Mouse (Mus musculus) heart, postnatal 25 days (tissue): ENCODE results near the gene Hmbs. TPM values are rescaled to one million over a fixed set of nuclear protein-coding genes. Genes with fewer than 3 reads are reported as not detected.
"Not testable (repeated sequence)": the region's sequence is repeated elsewhere in the genome, so short reads cannot be mapped to it uniquely, and the experiment has no call there.

ENCODE experiments used
- DNase-seq: peaks from one replicate; pipeline ENCODE4 v3.0.0; 2022; ENCODE audit warnings: low spot score
- intact Hi-C: fragments of 180-260 bp; cut with DNase I; formaldehyde crosslinking; loops from one replicate; pipeline ENCODE4 v1.15.1; 2025
- microRNA-seq: library from miRNA; unstranded; fragments of <30 nt; microRNA quantifications from one replicate; pipeline ENCODE4 v1.2.0, GENCODE M21; 2022
- total RNA-seq, 2 experiments: library from RNA; stranded (reverse); gene quantifications; 2 replicates each; pipeline ENCODE4 v1.2.3; 2021

The Hmbs gene
- total RNA-seq, 2 experiments from 2014 or later = 46.3 to 47.0 TPM

- intact Hi-C loops = no loop called here
- no peak for DNase-seq
Measured at GRCm38 (mm10) chr9:44307248-44307647, 36.8 kb downstream of the Hmbs start.

DNA sequence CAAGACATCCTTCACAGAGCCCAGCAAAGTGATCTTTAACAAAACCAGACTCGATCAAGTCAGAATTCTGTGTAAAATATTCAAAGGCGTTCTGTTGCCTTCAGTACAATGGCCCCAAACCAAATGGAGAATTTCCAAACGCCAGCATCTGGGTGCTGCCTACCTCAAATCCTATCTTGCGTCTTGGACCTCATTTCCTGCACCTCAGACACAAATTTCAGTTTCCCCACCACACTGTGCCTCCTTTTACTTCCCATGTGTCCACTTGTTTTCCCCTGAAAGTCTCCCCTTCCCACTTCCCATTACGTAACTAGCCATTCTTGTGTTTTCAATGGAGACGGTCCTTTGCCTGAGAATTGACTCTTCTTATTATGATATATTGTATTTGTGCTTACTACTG is 37.5 kb downstream of the Hmbs start:
- intact Hi-C loops = no loop called here

GRCm38 (mm10) chr9:44305466-44306079 is 38.5 kb downstream of the Hmbs start, which contains the start of gene Hinfp:
Gene Hinfp (minus strand): TSS chr9:44305671.
- intact Hi-C loops = loop anchor here (2.0 kb wide), 1 partner anchor 21 kb away; the partner anchor contains the start of gene Dpagt1
- peak; percentile 99 for DNase-seq

More for the DNA sequence above, 37.5 kb downstream of the Hmbs start:
- DNase-seq = no peak

GRCm38 (mm10) chr9:44300001-44300400 is 44.0 kb downstream of the Hmbs start:
- DNase-seq, intact Hi-C loops: not testable (repeated sequence)

GRCm38 (mm10) chr9:44292490-44292889 is 51.5 kb downstream of the Hmbs start:
- DNase-seq = no peak
- intact Hi-C loops = loop anchor here (5.0 kb wide), 2 partner anchors 45 to 95 kb away; no protein-coding TSS in a partner anchor

- intact Hi-C loops = no loop called here
- DNase-seq = no peak
Measured at GRCm38 (mm10) chr9:44288959-44289291, 55.1 kb downstream of the Hmbs start.

GRCm38 (mm10) chr9:44288076-44288958 is 55.7 kb downstream of the Hmbs start, which contains the start of gene Abcg4:
Gene Abcg4 (minus strand): TSS chr9:44288615.
- no peak for DNase-seq
- intact Hi-C loops = no loop called here

DNA sequence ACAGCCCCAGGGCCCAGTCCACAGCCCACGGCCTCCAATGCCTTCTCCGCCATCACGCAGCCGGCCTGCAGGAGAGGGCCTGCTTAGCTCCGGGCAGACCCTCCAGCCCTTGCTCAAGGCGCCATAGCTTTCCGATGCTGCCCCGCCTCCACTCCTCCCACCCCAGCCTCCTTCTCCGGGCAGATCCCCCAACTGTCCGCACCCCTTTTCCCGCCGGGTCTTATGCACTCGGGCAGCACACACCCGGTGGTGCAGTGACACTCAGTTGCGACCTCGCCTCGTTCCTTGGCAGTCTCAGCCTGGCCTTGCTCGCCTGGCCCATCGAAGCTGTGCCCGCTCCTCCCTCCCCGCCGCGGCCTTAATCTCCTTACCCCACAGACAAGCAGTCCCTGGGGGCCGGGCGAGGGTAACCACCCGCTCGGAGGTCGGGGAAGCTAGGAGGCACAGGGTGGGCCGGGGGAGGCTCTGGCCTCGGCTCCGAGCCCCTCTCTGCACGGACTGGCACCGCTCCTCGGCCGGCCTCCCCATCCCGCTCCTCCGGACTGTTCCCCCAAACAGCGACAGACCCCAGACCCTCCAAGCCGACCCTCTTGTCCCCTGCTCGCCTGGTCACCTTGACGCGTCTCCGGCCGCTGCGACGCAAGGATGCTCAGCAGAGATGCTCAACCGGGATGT is 56.5 kb downstream of the Hmbs start:
- intact Hi-C loops = no loop called here
- DNase-seq = no peak

DNA sequence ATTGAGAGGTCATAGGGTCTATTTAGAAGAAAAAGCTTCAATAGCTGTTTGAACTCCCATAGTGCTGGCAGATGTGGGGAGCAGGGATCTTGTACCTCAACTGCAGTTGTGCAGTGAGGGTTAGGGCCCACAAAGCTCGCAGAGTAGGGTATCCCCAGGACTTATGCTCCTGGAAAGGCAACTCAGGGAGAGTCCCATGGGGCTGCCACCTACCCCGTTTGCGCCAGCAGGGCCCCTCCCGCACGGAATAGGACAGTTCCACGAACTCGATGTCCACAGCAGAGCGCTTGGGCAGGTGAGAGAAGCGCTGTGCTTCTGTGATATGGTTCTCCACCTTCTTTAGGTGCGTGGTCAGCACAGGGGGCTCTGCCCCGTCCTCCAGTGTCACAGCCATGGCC is 57.0 kb downstream of the Hmbs start:
- no peak for DNase-seq
- intact Hi-C loops = no loop called here

Small RNAs within 50 kb of the gene (microRNA-seq; reads per million reads assigned to microRNA genes)
- not detected for gene Gm44335

Other genes with a start within 250 kb of the Hmbs start
- gene Mfrp, start 242.5 kb downstream of the Hmbs start, total RNA-seq = not detected
- gene C1qtnf5, start 237.0 kb downstream of the Hmbs start, total RNA-seq = 10 to 100 TPM in 1 of 2 experiments, 1 to 10 TPM in 1; 9.7 to 10.9 TPM
- under 1 TPM in 1 of 2 experiments, not detected in 1; 0.11 TPM for gene Gm49380, start 230.7 kb downstream of the Hmbs start, total RNA-seq
- 1 to 10 TPM; 7.7 to 8.1 TPM for gene Rnf26, start 230.7 kb downstream of the Hmbs start, total RNA-seq
- 10 to 100 TPM; 38.9 to 40.4 TPM for gene Mcam, start 209.8 kb downstream of the Hmbs start, total RNA-seq
- 10 to 100 TPM; 18.6 to 22.4 TPM for gene Cbl, start 110.2 kb downstream of the Hmbs start, total RNA-seq
- gene Ccdc153, start 103.6 kb downstream of the Hmbs start, total RNA-seq = not detected
- 1 to 10 TPM; 4.3 to 4.4 TPM for gene Pdzd3, start 92.8 kb downstream of the Hmbs start, total RNA-seq
- gene Nlrx1, start 75.6 kb downstream of the Hmbs start, total RNA-seq = 10 to 100 TPM; 19.4 to 20.7 TPM
- under 1 TPM; 0.34 to 0.42 TPM for gene Abcg4, start 55.6 kb downstream of the Hmbs start, total RNA-seq
- gene Hinfp, start 38.6 kb downstream of the Hmbs start, total RNA-seq = 10 to 100 TPM in 1 of 2 experiments, 1 to 10 TPM in 1; 7.9 to 12.7 TPM
- 10 to 100 TPM; 11.7 to 13.9 TPM for gene C2cd2l, start 23.9 kb downstream of the Hmbs start, total RNA-seq
- gene Dpagt1, start 18.2 kb downstream of the Hmbs start, total RNA-seq = 10 to 100 TPM; 18.6 to 19.6 TPM
- 10 to 100 TPM; 14.6 to 15.6 TPM for gene H2afx, start 9.5 kb downstream of the Hmbs start, total RNA-seq
- gene Vps11, start 17.4 kb upstream of the Hmbs start, total RNA-seq = 10 to 100 TPM; 14.3 to 14.8 TPM
- gene Hyou1, start 35.3 kb upstream of the Hmbs start, total RNA-seq = 10 to 100 TPM; 70.2 to 78.9 TPM
- gene Slc37a4, start 52.6 kb upstream of the Hmbs start, total RNA-seq = 10 to 100 TPM; 25.5 to 27.9 TPM
- 100 to 1,000 TPM; 745 to 824 TPM for gene Rps25, start 62.9 kb upstream of the Hmbs start, total RNA-seq
- 10 to 100 TPM; 34.9 to 35.1 TPM for gene Trappc4, start 63.4 kb upstream of the Hmbs start, total RNA-seq
- 1 to 10 TPM; 7.2 to 8.0 TPM for gene Ccdc84, start 74.3 kb upstream of the Hmbs start, total RNA-seq
- gene Foxr1, start 96.9 kb upstream of the Hmbs start, total RNA-seq = not detected
- not detected for gene Upk2, start 110.7 kb upstream of the Hmbs start, total RNA-seq
- gene Bcl9l, start 138.6 kb upstream of the Hmbs start, total RNA-seq = 10 to 100 TPM; 44.9 to 57.6 TPM
- gene Cxcr5, start 217.6 kb upstream of the Hmbs start, total RNA-seq = under 1 TPM; 0.10 to 0.31 TPM